Mouse (Mus musculus) thymus, postnatal 25 days (tissue): ENCODE results near the gene Mtap.

Source experiments
- DNase-seq: peaks from one replicate; pipeline ENCODE4 v3.0.0; 2022

The Mtap gene

DNA sequence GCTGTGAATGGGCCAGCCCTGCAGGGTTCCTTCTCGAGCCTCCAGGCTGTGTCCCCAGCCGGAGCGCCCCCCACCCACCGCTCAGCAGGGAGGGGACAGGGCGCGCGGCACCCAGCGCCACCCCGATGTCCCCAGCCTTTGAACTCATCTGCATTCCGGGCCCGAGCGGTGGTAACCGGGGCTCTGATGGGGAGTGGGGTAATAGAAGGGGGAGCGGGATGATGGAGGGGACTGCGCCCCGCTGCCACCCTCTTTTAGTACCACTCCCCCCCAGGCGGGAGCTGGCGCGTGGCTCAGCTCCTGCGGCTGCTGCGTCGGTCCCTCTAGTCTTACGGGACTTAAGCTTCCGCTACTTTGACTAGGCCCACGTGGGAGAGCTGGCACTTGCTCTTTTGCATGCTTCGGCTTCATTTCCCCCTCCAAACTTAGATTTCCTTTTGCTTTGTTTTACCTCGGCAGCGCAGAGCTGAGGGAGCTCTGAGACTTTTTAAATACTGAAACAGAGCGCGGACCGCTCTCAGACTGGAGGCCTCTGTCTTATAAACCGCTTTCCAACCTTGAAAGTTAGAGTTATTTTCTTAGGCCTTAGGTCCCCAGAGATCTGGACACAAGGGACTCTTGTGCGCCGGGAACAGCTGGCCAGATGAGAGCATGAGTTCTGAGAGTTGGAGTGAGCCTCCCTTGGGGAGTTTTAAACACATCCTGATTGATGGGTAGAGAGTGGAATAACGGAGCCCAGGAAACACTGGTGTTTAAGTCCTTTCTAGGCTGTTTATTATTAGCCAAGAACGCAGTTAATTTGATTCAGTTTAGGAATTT, 829 bp downstream of the Mtap start:
- DNase-seq, result peak; percentile 79

DNA sequence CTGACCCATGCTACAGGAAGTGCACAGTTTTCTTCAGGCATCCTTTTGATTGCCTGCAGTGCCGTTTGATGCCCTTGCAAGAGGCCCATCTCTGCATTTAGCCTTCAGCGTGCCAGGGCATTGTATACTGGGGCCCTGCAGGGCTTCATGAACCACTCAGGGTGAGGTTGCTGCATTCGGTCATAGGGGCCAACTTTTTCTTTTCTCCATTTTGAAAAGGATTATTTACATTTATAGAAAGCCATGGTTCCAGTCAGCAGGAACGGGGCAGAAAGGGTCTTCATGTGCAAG, 1.4 kb downstream of the Mtap start:
- DNase-seq, result no peak

DNA sequence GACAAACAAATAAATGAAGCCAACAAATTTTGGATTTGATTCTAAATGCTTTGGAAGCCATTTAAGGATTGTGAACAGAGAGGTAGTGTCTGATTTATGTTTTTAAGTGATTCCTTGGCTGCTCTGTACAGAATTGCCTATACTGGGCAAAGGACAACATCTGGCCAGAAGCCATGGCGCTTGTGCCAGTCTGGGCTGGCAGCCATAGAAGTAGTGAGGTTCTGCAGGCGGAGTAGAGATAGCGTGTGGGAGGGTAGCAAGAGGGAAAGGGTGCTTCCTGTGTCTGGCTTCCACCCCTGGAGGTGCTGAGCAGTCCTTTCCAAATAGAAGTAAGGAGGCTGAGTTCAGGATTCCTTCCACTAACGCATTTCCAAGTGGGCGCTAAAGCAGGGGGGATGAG, 3.9 kb downstream of the Mtap start:
- DNase-seq, result no peak

DNA sequence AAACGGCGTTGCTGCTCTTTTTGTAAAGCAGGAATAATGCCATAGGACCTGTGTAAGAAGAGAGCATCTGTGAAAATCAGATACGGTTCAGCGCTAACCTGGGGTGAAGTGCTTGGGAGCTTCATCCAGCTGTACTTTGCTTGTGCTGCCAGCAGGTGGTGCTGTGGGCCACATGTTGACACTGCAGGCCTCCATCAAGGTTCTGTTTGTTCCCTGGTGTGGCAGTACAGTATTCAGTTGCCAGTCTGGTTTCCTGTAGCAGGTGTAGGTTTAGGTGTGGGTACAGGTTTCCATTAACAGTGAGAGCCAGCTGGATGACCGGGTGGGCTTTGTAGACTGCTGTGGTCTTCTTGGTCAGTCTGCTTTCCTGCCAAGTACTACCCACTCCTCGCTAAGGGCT, 8.5 kb downstream of the Mtap start:
- DNase-seq, result peak; percentile 79

DNA sequence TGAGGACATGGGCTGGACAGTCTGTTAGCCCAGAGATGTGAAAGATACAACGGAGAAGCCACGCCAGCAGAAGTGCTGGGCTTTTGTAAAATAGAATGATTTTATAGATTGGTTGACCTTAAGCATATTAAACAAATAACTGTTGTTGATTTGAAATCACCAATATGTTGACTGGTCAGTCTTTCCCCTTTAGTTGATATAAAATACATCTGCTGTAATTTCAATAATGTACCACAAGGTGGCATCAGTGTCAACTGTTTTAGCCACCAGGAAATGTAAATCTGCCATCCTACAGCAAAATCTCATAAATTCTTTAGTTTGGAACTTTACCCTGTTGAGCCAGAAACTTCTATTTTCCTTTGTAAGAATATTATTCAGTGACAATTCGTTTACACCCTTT, 9.4 kb downstream of the Mtap start:
- no peak for DNase-seq

DNA sequence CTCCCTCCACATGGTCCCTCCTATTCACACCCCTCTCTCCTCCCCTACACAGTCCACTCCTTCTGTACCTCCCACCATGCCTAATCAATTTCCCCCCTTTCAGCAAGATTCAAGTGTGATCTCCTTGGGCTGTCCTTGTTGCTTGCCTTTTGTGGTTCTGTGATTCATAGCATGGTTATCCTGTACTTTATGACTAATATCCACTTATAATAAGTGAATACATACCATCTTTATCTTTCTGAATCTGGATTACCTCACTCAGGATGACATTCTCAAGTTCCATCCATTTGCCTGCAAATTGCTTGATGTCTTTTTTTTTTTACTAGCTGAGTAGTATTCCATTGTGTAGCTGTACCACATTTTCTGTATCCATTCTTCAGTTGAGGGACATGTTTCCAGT, 12.3 kb downstream of the Mtap start:
- no peak for DNase-seq

DNA sequence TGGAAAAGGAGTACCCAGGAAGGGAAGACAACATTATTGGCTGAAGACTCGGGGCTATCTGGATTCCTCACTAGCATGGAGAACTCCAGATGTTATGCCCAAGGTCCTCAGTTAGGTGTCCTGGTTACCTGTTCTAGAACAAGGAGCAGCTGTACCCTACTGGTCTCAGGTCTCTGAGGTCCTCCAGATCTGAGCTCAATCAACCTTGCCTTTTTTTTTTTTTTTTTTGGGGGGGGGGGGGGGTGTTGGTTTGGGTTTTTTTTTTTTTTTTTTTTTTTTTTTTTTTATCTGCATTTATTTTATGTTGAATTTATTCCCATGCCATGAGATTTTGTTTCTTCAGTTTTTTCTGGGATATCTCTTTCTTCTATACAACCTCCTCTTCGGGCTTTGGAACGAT, 24.5 kb downstream of the Mtap start:
- no peak for DNase-seq

DNA sequence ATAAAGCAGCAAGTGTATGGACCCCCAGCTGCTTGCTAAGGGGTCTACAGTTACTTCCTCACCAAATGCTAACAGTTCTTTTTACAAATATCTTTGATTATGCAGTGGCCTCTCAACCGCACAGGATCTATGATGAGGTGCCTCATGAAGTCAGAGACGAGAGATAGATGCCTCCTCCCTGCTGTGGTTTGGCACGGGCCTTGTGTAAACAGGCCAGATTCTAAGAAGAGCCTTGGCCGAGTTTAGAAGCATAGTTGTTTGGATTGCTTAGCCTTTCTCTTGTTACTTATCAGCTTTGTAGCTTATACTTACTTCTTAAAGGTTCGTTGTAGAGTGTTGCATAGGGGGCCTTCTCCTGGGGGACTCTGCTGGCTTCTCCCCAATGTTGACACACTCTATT, 25.6 kb downstream of the Mtap start:
- no peak for DNase-seq

DNA sequence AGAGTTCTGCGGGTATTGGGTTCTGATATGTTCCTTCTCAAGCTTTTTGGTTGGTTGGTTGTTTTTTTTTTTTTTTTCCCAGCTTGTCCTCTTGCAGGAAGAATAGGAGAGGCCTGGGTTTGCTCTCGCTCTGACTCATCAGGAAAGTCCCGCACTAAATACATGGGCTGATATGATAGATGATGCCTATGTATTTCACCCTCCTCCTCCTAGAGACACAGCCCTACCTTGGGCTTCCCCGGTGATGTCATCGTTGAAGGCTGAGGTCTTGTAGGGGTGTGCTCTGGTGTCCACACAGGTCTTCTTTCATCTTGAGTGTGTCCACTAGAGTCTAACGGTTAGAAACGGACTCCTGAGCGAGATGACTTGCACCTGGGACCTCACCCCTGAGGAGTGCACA, 26.7 kb downstream of the Mtap start:
- DNase-seq, result no peak

DNA sequence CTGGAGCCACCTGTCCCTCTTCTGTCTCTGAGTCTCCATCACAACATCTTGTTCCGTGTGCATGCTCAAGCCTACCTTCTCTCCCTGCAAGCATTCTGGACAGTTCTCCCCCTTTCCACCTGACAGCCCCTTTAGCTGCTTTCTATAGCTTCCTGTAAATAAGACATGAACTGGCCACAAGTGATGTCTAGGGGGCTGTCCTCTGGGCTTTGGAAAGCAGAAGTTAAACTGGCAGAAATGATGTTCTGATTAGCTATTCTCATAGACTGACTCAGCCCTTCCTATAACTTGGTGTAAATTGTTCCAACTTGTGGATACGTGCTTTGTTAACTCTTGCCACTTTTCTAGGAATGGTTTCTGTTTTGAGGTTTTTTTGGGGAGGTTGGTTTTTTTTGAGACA, 27.8 kb downstream of the Mtap start:
- DNase-seq, result no peak

DNA sequence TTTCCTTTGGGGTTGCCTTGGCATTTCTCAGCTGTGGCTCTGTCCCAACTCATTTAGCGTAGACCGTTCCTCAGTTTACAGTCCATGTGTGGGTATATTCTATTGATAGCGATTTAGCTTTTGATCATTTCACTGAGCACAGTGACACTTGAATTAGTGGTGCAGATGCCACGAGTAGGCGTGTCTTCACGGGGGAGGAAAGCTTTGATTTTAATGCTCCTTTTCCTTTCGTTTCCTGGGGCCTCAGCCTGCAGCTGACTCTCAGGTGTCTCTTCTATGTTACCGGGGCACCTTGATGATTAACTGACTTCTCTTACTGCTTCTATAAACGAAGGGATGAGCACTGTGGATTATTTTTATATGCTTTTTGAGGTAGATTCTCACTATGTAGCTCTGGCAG, 32.0 kb downstream of the Mtap start:
- no peak for DNase-seq

DNA sequence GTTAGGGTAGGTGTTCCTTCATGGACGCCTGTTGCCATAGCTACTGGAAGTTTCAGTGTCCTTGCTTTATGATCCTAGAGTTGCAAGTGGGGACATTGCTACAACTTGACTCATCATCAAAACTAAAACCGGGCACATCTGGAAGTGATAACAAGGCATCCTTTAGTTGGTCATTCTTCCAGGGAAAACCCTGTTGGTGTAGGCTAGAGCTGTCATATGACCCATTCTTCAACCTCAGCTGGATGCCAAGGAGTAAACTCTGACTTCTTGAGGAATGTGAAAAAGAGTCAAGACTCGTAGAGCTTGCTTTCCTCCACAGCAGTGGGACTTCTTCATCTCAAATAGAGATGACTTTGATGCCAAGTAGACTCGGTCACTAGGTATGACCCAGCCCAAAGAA, 32.8 kb downstream of the Mtap start:
- no peak for DNase-seq

DNA sequence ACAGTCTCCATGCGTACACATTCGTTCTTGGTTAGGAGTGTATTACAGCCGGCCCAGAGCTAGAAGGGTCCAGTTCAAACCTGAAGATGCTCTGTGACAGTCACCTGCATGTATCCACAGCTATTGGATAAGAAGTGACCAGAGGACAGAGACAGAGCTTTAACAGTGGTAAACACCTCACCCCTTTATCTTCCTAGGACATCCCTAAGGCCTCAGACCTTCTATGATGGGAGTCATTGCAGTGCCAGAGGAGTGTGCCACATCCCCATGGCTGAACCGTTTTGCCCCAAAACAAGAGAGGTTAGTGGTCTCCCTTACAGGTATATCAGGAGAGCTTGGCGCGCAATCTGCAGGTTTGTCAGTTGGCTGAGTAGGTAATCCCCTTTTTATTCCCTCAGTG, 34.0 kb downstream of the Mtap start:
- DNase-seq, result no peak

DNA sequence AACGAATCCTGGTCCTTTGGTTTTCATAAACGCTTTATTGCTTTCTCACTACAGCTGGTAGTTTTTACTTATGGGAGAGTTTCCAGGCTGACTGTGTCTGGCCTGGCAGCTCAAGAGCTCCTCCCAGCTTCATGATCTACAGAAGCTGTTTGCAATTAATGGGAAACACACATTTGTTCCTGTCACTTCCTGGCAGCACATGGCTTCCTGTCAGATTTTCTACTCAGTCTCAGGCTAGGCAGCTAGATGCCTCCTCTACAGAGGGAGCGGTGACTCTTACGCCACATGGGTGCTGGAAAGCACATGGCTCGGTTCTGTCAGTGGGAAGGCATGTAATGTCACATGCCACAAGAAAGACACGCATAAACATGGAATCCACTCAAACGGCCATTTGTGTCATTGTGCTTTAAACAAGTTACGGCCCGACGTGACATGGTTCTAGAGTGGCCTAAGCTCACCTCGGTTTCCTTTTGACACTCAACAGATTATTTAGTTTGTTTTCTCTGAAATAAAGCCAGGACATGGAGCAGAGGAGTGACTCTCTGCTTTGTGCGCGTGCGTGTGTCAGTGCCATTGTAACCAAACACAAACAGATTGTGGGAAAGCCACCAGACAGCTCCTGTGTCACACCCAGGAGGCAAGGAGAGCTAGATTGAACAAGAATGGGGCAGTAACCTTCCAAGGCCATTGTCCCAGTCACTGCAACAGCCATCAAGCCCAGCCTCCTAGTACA, 36.1 kb downstream of the Mtap start:
- DNase-seq, result no peak

DNA sequence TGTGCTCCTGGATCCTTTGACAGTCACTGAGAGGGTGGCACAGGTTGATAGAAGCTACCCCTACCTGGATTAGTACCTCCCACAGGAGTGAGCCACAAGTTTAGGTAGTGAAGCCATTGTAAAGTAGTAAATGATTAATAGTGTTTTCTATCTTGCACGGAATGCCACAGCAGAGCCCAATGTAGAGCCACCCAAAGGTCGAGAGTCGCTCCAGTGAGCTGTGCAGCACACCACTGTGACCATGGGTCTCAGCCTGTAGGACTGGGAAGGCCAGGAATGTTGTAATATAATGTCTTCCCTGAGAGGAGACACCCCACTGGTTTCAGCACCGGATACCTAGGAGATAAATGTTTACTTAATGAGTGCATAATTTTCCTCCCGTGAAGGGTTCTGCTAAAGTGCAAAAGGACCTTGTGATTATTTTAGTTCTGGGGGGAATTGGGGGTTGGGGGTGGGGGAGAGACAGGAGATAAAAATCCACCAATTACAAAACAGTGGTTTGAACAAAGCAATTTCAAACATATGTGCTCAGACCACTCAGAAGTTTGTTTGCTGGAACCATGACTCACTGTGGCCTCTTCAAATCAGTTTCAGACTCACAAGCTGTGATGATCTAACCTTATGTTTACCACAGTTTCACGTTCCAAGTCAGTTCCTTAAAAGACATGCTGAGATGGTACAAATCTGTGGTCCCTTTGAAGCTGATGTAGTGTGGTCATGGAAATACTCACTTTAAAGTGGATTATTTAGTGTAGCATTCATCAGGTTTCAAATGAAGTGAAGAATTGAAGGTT, 40.8 kb downstream of the Mtap start:
- no peak for DNase-seq

DNA sequence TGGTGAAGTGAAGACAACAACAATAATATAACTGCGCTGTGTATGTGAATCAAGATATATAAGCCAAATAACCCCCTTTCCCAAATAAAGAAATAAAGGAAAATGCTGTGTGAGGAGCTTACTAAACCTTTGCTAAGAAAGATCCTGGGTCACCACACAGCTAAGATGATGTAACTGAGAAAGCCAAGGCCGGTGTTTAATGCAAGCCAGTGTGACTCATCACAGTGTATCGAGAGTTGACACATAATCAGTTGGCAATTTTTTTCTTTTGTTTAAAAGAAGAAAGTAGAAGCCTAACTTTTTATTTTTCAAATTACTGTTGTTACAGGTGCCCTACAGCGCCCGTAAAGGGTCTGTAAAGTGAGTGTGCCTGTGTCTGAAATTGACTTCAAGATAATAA, 43.2 kb downstream of the Mtap start:
- DNase-seq, result no peak

DNA sequence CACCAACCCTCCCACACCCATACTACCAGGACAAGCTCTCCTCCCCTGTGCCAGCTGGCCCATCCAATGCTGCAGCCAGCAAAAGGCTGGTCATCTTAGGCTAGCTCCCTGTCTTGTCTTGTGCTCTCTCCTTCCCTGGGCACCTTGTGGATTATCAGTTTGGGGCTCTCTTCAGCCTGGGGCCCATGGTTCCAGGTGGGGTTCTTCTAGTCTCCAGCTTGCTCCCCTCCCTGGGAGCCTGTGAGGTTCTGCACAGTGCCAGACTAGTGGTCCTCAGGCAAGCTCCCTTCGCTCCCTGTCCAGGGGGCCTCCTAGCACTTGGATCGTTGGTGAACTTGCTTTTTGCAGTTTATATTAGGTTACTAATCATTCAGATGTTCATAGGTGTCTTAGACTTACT, 44.7 kb downstream of the Mtap start:
- no peak for DNase-seq

DNA sequence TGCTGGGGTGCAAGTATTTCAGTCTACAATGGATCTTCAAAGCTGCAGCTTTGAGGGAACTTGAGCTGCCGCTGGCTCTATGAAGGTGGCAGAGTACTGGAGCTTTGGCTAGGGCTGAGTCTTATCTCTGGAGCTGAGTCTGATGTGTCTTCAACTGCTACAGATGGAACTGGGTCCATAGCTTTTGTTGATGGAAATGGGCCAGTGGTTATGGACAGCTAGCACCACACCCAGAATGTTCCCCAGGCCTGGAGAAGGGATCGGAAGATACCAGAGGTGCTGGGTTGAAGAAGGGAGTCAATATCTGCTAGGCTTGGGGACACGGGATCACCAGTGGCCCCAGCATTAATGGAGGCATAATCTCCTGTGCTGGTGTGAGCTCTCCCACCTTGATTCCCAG, 45.6 kb downstream of the Mtap start:
- DNase-seq, result no peak

DNA sequence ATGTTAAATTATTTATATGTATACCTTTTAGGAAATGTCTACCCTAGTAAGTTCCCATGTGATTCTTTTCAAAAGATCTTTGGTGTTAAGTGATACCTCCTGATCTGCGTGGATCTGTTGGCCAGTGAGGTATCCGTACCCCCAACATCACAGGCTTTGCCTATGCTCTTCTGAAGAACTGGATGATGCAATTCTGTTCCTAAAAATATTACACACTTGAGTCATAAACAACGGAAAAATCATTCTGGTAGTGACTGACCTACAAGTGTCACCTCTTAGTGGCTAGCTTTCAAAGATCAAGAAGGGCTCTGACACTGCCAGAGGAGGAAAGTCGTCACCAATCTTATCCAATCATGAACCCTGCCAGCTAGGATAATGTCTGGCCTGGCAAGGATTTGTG, 58.6 kb downstream of the Mtap start:
- DNase-seq, result no peak

DNA sequence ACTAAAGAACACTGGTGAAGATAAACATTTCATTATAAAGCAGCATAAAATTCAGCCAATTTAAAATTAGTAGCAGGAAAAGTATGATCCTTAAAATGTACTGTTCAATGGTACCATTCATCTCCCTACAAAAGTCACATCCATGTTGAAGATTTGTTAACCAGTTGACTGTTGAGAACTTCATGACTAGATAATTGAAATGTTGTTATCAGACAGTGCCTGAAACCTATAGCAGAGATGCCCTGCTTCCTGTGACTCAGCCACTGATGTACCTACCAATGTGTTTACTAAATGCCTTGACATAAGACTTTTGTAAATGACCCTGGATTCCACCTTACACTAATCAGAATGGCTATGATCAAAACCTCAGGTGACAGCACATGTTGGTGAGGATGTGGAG, 60.2 kb downstream of the Mtap start:
- no peak for DNase-seq

DNA sequence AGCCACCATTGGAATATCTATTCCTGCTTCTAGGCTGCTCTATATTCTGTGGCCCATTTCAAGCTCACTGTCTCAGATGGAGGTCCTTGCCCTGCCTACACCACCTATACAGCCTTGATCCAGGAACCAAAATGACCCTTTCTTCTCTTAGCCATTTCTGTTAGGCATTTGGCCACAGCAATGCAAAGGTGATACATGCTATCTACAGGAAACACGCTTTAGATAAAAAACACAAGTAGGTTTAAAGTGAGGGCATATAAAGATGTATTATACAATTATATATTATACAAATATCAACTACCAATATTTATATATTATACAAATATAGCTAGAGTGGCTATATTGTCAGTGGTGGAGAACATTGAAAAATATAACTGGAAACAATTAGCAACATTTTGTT, 63.9 kb downstream of the Mtap start:
- no peak for DNase-seq

DNA sequence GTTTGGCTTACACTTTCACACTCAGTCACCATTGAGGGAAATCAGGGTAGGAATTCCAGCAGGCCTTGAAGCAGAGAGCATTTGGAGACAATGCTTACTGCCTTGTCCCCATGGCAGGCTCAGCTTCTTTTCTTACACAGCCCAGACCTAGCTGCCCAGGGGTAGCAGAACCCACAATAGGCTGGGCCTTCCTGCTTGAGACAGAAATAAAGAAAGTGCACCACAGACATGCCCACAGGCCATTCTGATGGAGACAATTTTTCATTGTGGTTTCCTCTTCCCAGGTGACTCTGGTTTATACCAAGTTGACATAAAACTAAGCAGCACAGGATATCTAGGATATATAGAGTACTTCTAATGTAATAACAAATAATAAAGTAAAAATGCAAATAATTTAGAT, 72.4 kb downstream of the Mtap start:
- no peak for DNase-seq

DNA sequence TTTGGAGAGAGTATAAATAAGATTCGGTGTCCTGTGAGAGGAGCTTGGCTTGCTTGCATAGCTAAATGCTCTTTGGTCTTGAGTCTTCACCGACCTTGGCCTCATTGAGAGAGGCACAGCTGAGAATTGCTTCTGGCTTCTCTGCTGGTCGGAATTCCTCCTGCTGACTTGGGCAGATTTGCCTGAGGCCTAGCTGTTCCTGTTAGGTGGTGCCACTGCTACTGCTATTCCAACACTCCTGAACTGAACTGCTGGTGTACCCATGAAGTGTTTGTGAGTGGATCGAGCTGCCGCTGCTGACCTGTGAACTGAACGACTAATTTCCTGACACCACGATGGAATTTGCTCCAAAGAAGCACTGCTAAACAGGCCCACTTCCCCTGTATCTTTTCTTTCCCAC, 73.4 kb downstream of the Mtap start:
- no peak for DNase-seq

DNA sequence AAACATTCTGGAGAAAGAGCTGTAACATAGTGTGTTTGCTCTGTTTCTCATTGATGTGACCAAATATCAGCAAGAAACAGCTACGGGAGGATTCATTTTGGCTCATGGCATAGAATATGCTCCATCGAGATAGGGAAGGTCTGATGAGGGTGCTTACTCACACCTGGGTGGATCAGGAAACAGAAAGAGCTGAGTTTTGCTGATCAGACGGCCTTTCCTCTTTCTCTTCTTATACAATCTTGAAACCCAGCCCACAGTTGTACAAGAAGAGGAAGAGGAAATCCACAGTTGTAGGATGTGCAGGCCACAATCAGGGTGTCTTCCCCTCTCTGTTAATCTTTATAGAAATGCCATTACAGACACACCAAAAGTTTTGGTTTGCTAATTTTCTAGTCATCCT, 75.3 kb downstream of the Mtap start:
- no peak for DNase-seq
